Mouse (Mus musculus) left cerebral cortex, postnatal 14 days (tissue): ENCODE measurements around the gene Kcnmb2. TPM values are rescaled to one million over a fixed set of nuclear protein-coding genes. Genes with fewer than 3 reads are reported as not detected.

ENCODE experiments used
- DNase-seq, 2 experiments: peaks; one replicate each; pipeline ENCODE4 v3.0.0; 2021 to 2022; ENCODE audit warnings: low spot score in 2 of 2, mixed read lengths in 1 of 2
- intact Hi-C: fragments of 180-260 bp; cut with DNase I; formaldehyde crosslinking; loops from one replicate; pipeline ENCODE4 v1.15.1; 2025
- total RNA-seq, 2 experiments: library from RNA; stranded (reverse); gene quantifications; 2 replicates each; pipeline ENCODE4 v1.2.3; 2021

Kcnmb2 gene
- total RNA-seq, 2 experiments from 2014 or later = 5.1 to 6.3 TPM

GRCm38 (mm10) chr3:31985103-31985502 lies 82.8 kb downstream of the Kcnmb2 start:
- intact Hi-C loops = no loop called here
- no peak for DNase-seq

- DNase-seq = no peak
- intact Hi-C loops = no loop called here
These were observed 89.3 kb downstream of the Kcnmb2 start for GRCm38 (mm10) chr3:31991526-31992045.

GRCm38 (mm10) chr3:32011566-32011965 lies 109.3 kb downstream of the Kcnmb2 start:
- no peak for DNase-seq
- intact Hi-C loops = no loop called here

- no peak for DNase-seq
- intact Hi-C loops = no loop called here
These were observed 110.1 kb downstream of the Kcnmb2 start for GRCm38 (mm10) chr3:32012205-32012931.

GRCm38 (mm10) chr3:32020981-32021380 lies 118.7 kb downstream of the Kcnmb2 start:
- intact Hi-C loops = no loop called here
- peak in 1 of 2 experiments; percentile 8 for DNase-seq

GRCm38 (mm10) chr3:32029375-32030050 lies 127.2 kb downstream of the Kcnmb2 start:
- intact Hi-C loops = no loop called here
- DNase-seq = no peak

- no peak for DNase-seq
- intact Hi-C loops = no loop called here
These were observed 130.1 kb downstream of the Kcnmb2 start for GRCm38 (mm10) chr3:32032381-32032780.

GRCm38 (mm10) chr3:32043814-32044213 lies 141.5 kb downstream of the Kcnmb2 start:
- DNase-seq = peak; percentile 12 to 50
- intact Hi-C loops = no loop called here

GRCm38 (mm10) chr3:32048777-32049176 lies 146.5 kb downstream of the Kcnmb2 start:
- no peak for DNase-seq
- intact Hi-C loops = no loop called here

- DNase-seq = no peak
- intact Hi-C loops = no loop called here
These were observed 150.3 kb downstream of the Kcnmb2 start for GRCm38 (mm10) chr3:32052596-32052995.

GRCm38 (mm10) chr3:32053610-32054241 lies 151.4 kb downstream of the Kcnmb2 start:
- DNase-seq = peak in 1 of 2 experiments; percentile 16
- intact Hi-C loops = no loop called here

GRCm38 (mm10) chr3:32059888-32060656 lies 157.8 kb downstream of the Kcnmb2 start:
- DNase-seq = peak; percentile 43 to 69
- intact Hi-C loops = loop anchor here (5.0 to 10.0 kb wide), 2 partner anchors 232 to 265 kb away; no protein-coding TSS in a partner anchor

- no peak for DNase-seq
These were observed 160.4 kb downstream of the Kcnmb2 start for GRCm38 (mm10) chr3:32062685-32063084.

GRCm38 (mm10) chr3:32063312-32063711 lies 161.0 kb downstream of the Kcnmb2 start:
- intact Hi-C loops = loop anchor here (10.0 kb wide), 1 partner anchor 269 kb away; no protein-coding TSS in a partner anchor
- no peak for DNase-seq

More at GRCm38 (mm10) chr3:32062685-32063084, 160.4 kb downstream of the Kcnmb2 start:
- intact Hi-C loops = loop anchor here (10.0 kb wide), 1 partner anchor 268 kb away; no protein-coding TSS in a partner anchor

GRCm38 (mm10) chr3:32067004-32067935 lies 165.0 kb downstream of the Kcnmb2 start:
- DNase-seq = peak; percentile 20 to 33
- intact Hi-C loops = loop anchor here (10.0 kb wide), 1 partner anchor 272 kb away; no protein-coding TSS in a partner anchor

- intact Hi-C loops = no loop called here
- DNase-seq = no peak
These were observed 171.6 kb downstream of the Kcnmb2 start for GRCm38 (mm10) chr3:32073881-32074280.

- no peak for DNase-seq
- intact Hi-C loops = no loop called here
These were observed 186.5 kb downstream of the Kcnmb2 start for GRCm38 (mm10) chr3:32088762-32089161.

- intact Hi-C loops = no loop called here
- no peak for DNase-seq
These were observed 199.1 kb downstream of the Kcnmb2 start for GRCm38 (mm10) chr3:32101391-32101790.
